In the genomic region with DNA sequence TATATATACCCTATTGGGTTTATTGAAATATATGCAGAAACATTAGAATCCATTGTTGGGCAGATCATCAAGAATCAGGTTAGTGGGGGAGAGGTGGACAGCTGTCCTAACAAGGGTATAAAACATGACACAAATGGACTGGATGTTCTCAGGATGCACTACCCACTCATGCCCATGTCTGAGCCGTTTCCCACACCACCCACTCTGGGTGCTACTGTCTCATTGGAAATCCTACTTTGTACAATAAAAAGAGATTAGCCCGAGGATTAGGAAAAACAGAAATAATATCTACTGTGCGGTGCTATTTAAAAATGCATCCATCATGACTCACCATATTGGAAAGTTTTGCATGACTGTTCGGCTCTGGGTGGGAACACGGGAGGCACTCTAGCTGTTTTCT, we compare ENCODE assay signal across 17 mouse cellular contexts.
"Had no signal": no experiment of that assay in that cellular context is flagged by ENCODE, and none has a peak within 500 bp of the region (broad histone marks: within the 10 kb centered on the region; RNA-seq: fewer than 3 reads in every experiment).

No protein-coding gene starts in this region.

- DNase-seq: gastrocnemius, adult 2 months; gastrocnemius, postnatal 10 days; gastrocnemius, postnatal 25 days; heart, adult 18-20 months; heart, postnatal 10 days; heart, postnatal 4 days; kidney, adult 18-20 months; kidney, adult 8-10 months; kidney, postnatal 10 days; kidney, postnatal 25 days; kidney, postnatal 4 days; liver; liver, embryonic 13.5 days had no signal

- ATAC-seq: hindbrain, embryonic 16.5 days; inflammation-experienced regulatory T-cells, adult 6 months; intestine, embryonic 15.5 days; intestine, postnatal 0 days had no signal
